Mouse (Mus musculus) spleen, postnatal 36 days (tissue): ENCODE results near the gene Cyb561d1.
A peak's percentile ranks its signal among the peaks of the same experiment; 100 is the strongest.

Source experiments
- DNase-seq, 2 experiments: peaks; one replicate each; pipeline ENCODE4 v3.0.0; 2022; ENCODE audit warnings: low spot score in 2 of 2, mixed read lengths in 1 of 2

Gene Cyb561d1

GRCm38 (mm10) chr3:108167499-108167898 lies 33.5 kb downstream of the Cyb561d1 start:
- no peak for DNase-seq

GRCm38 (mm10) chr3:108166486-108167211 lies 34.4 kb downstream of the Cyb561d1 start:
- DNase-seq: peak in 1 of 2 experiments; percentile 19

GRCm38 (mm10) chr3:108165532-108166315 lies 35.3 kb downstream of the Cyb561d1 start:
- no peak for DNase-seq

- peak; percentile 65 to 67 for DNase-seq
Observed at GRCm38 (mm10) chr3:108164807-108165206, 36.2 kb downstream of the Cyb561d1 start.

- DNase-seq: no peak
Observed at GRCm38 (mm10) chr3:108164091-108164490, 36.9 kb downstream of the Cyb561d1 start.

- no peak for DNase-seq
Observed at GRCm38 (mm10) chr3:108158383-108159037, 42.5 kb downstream of the Cyb561d1 start.

- DNase-seq: no peak
Observed at GRCm38 (mm10) chr3:108154656-108155055, 46.4 kb downstream of the Cyb561d1 start, which contains the start of gene Gpr61. TSS of gene Gpr61 (minus strand) at chr3:108154882.

- no peak for DNase-seq
Observed at GRCm38 (mm10) chr3:108152290-108152689, 48.7 kb downstream of the Cyb561d1 start.

GRCm38 (mm10) chr3:108147386-108148235 lies 53.4 kb downstream of the Cyb561d1 start:
- peak; percentile 80 to 83 for DNase-seq

GRCm38 (mm10) chr3:108146671-108147070 lies 54.3 kb downstream of the Cyb561d1 start:
- no peak for DNase-seq
